Mouse (Mus musculus) intestine, postnatal 0 days (tissue): ENCODE data around the gene Add3. TPM values are rescaled to one million over a fixed set of nuclear protein-coding genes. Genes with fewer than 3 reads are reported as not detected.

ENCODE experiments used
- ATAC-seq: fragments of 200-750 bp; cut with Nextera tagmentation; 2 replicates; pipeline ENCODE4 v1.8.0; 2017; ENCODE audit warnings: mild to moderate bottlenecking, moderate TSS enrichment, moderate library complexity
- H3K27ac ChIP-seq: fragments of 300-500 bp; sonication (generic); 2 replicates; pipeline ENCODE4 v1.5.1; 2014; ENCODE audit warnings: mild to moderate bottlenecking, low read depth, low read length, moderate library complexity
- H3K27me3 ChIP-seq: fragments of 300-500 bp; sonication (generic); replicated peaks from 2 replicates; pipeline ENCODE4 v1.6.1; 2014; ENCODE audit warnings: low read length, mixed read lengths; ENCODE audit not compliant: control insufficient read depth, insufficient read depth
- H3K36me3 ChIP-seq: fragments of 300-500 bp; sonication (generic); 2 replicates; pipeline ENCODE4 v1.6.1; 2014; ENCODE audit warnings: mild to moderate bottlenecking, moderate library complexity; ENCODE audit not compliant: control insufficient read depth, insufficient read depth
- H3K4me1 ChIP-seq: fragments of 300-500 bp; sonication (generic); replicated peaks from 2 replicates; pipeline ENCODE4 v1.6.1; 2014; ENCODE audit warnings: antibody characterized with exemption, low read length, mixed read lengths; ENCODE audit not compliant: control insufficient read depth, insufficient read depth
- H3K4me2 ChIP-seq: fragments of 300-500 bp; sonication (generic); replicated peaks from 2 replicates; pipeline ENCODE4 v1.6.1; 2014; ENCODE audit warnings: low read depth, mild to moderate bottlenecking, moderate library complexity
- H3K4me3 ChIP-seq: fragments of 300-500 bp; sonication (generic); 2 replicates; pipeline ENCODE4 v1.5.1; 2014; ENCODE audit warnings: low read depth, low read length
- H3K9ac ChIP-seq: fragments of 300-500 bp; sonication (generic); 2 replicates; pipeline ENCODE4 v1.6.1; 2014; ENCODE audit warnings: mild to moderate bottlenecking, low read depth, low read length
- H3K9me3 ChIP-seq: fragments of 300-500 bp; sonication (generic); 2 replicates; pipeline ENCODE4 v1.6.1; 2016; ENCODE audit warnings: mixed run types; ENCODE audit not compliant: control insufficient read depth
- CTCF ChIP-seq: sonication (generic); IDR thresholded peaks from 2 replicates; pipeline ENCODE4 v1.5.1; 2016; ENCODE audit warnings: low read depth, mild to moderate bottlenecking, control low read depth, antibody characterized with exemption, moderate library complexity
- WGBS: fragments of 180-500 bp; shearing (Covaris S2); extraction: QIAGEN DNeasy Blood & Tissue Kit; methylation state at CpG from one replicate; pipeline ENCODE4 v1.1.7; 2014; 5-methylcytosine and 5-hydroxymethylcytosine counted together
- polyA plus RNA-seq: library from polyadenylated mRNA; unstranded; fragments of >200 nt; fragmentation: Nextera tagmentation; extraction: Ambion mirVana; gene quantifications from 2 replicates; pipeline ENCODE4 v1.2.1, GENCODE M21; 2015

The Add3 gene
- polyA plus RNA-seq, 1 experiment from 2014 or later: 46.8 TPM

GRCm38 (mm10) chr19:53162927-53163326 lies 22.7 kb downstream of the Add3 start:
- no peaks in the 10 kb centered on the region for H3K9me3 ChIP-seq
- H3K9ac ChIP-seq: no peak overlapping the region
- no peaks in the 10 kb centered on the region for H3K27me3 ChIP-seq
- H3K4me2 ChIP-seq: no peak overlapping the region
- ATAC-seq: no peak
- no peak overlapping the region for H3K4me3 ChIP-seq
- TF ChIP-seq CTCF: no peak
- H3K36me3 ChIP-seq: no peaks in the 10 kb centered on the region
- no peaks in the 10 kb centered on the region for H3K4me1 ChIP-seq
- 79% methylated on average over 6 of the region's 6 CpGs for WGBS
- H3K27ac ChIP-seq: no peak overlapping the region

- no peak overlapping the region for H3K27ac ChIP-seq
- 0 out of 2 replicates have a peak, but pooled peaks cover 2% of the 10 kb centered on the region for H3K4me1 ChIP-seq
- TF ChIP-seq CTCF: no peak
- WGBS: 77% methylated on average over 7 of the region's 7 CpGs
- H3K4me2 ChIP-seq: no peak overlapping the region
- H3K9me3 ChIP-seq: no peaks in the 10 kb centered on the region
- no peaks in the 10 kb centered on the region for H3K27me3 ChIP-seq
- H3K36me3 ChIP-seq: 0 out of 2 replicates have a peak, but pooled peaks cover 5% of the 10 kb centered on the region
- H3K9ac ChIP-seq: no peak overlapping the region
- no peak overlapping the region for H3K4me3 ChIP-seq
- ATAC-seq: no peak
Observed at GRCm38 (mm10) chr19:53164645-53165044, 24.4 kb downstream of the Add3 start.

DNA sequence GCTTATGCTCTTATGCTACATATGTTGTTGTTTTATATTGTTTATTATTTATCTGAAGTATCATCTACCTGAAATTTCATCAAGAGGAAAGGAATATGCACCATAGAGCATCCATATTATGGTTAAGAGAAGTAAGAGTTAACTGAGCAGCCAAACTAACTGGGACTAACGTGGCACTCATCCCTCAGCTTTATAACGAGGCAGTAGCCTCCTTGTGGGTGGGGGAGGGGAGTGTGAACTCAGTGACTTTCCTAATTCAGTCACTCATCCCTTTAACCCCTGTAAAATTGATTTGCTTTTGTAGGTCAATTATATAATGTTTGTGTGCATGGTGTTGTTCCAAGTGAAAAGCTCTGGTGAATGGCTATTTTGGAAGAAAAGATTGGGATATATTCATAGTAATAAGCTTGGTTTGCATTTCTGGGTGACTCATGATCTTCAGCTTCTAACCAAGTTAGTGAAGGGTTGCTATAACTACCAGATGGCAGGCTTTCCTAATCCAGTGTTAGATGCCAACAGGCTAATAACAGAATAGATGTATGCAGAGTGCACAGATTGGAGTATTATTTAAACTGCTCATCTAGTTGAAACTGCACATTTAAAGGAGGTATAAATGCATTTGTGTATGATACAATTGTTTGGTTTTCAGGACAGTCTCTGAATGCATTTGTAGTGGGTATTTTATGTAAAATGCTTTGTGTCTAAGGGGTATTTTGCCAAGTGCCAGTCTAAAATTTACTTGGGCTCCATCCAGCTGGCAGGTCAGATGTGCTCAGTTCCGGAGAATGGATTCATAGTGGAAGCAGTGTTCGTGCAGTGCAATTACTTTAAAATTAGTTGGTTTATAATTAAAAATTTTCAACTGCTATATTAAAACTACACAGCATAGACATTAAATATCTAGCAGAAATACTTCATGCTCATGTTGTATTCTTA lies 25.3 kb downstream of the Add3 start:
- Histone ChIP-seq H3K9me3 (no peaks in the 10 kb centered on the region), H3K27me3 (no peaks in the 10 kb centered on the region), H3K4me2 (no peak overlapping the region), H3K4me3 (no peak overlapping the region), H3K27ac (no peak overlapping the region), H3K36me3 (0 out of 2 replicates have a peak, but pooled peaks cover 5% of the 10 kb centered on the region), H3K4me1 (0 out of 2 replicates have a peak, but pooled peaks cover 3% of the 10 kb centered on the region), H3K9ac (no peak overlapping the region)
- no peak for ATAC-seq
- TF ChIP-seq CTCF: no peak
- WGBS: 50% methylated on average over 4 of the region's 4 CpGs

- H3K27ac ChIP-seq: no peak overlapping the region
- no peak overlapping the region for H3K9ac ChIP-seq
- no peak for TF ChIP-seq CTCF
- H3K27me3 ChIP-seq: no peaks in the 10 kb centered on the region
- H3K9me3 ChIP-seq: no peaks in the 10 kb centered on the region
- 0 out of 2 replicates have a peak, but pooled peaks cover 3% of the 10 kb centered on the region for H3K4me1 ChIP-seq
- H3K4me2 ChIP-seq: no peak overlapping the region
- peaks cover 5% of the 10 kb centered on the region; the same call in 1 of the 2 replicates for H3K36me3 ChIP-seq
- WGBS: 89% methylated on average over 10 of the region's 10 CpGs
- no peak for ATAC-seq
- no peak overlapping the region for H3K4me3 ChIP-seq
Observed at GRCm38 (mm10) chr19:53166367-53166766, 26.1 kb downstream of the Add3 start.

GRCm38 (mm10) chr19:53168576-53168975 lies 28.3 kb downstream of the Add3 start:
- no peak for TF ChIP-seq CTCF
- Histone ChIP-seq H3K9ac (no peak overlapping the region), H3K4me1 (0 out of 2 replicates have a peak, but pooled peaks cover 3% of the 10 kb centered on the region), H3K27ac (no peak overlapping the region), H3K4me2 (no peak overlapping the region), H3K27me3 (no peaks in the 10 kb centered on the region), H3K4me3 (no peak overlapping the region), H3K36me3 (peaks cover 5% of the 10 kb centered on the region; the same call in 1 of the 2 replicates), H3K9me3 (no peaks in the 10 kb centered on the region)
- ATAC-seq: no peak
- WGBS: 78% methylated on average over 5 of the region's 5 CpGs

DNA sequence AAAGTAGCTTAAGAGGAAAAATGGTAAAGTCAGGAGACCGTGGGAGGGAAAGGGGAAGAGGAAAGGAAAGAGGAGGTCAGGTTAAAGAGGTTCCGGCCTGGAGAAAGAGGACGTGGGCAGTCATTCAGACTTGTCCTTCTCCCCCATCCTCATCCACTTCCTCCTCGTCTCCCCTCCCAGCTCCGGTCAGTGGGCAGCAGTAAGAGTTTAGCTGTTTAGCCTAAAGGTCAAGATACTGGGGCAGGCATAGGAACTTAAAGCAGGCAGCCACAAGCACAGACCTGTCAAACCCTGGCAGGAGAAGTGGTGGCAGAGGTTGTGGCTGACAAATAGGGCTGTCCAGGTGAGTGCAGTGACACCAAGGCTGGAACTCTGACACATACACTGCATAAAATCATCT lies 30.4 kb downstream of the Add3 start:
- no peaks in the 10 kb centered on the region for H3K9me3 ChIP-seq
- WGBS: 59% methylated on average over 5 of the region's 5 CpGs
- H3K9ac ChIP-seq: no peak overlapping the region
- H3K4me2 ChIP-seq: no peak overlapping the region
- H3K4me1 ChIP-seq: 0 out of 2 replicates have a peak, but pooled peaks cover 3% of the 10 kb centered on the region
- H3K27ac ChIP-seq: no peak overlapping the region
- H3K4me3 ChIP-seq: no peak overlapping the region
- no peak for ATAC-seq
- H3K27me3 ChIP-seq: no peaks in the 10 kb centered on the region
- no peak for TF ChIP-seq CTCF
- H3K36me3 ChIP-seq: peaks cover 5% of the 10 kb centered on the region; the same call in 1 of the 2 replicates
